Mouse (Mus musculus) midbrain, postnatal 0 days (tissue): ENCODE measurements at regions not wholly inside any gene's neighbourhood (a gene's known extent, or its start where the extent isn't known, plus 50 kb on each side); places are given as distances from the start of the nearest gene placed in this dataset.

Experiments used
- ATAC-seq: fragments of 200-750 bp; cut with Nextera tagmentation; 2 replicates; pipeline ENCODE4 v1.8.0; 2017; ENCODE audit warnings: moderate number of reproducible peaks, mild to moderate bottlenecking, moderate TSS enrichment, moderate library complexity; ENCODE audit not compliant: low FRiP score
- DNase-seq: peaks from one replicate; pipeline ENCODE4 v3.0.0-alpha.2; 2015; ENCODE audit warnings: low spot score
- H3K27ac ChIP-seq: fragments of 300-500 bp; sonication (generic); 2 replicates; pipeline ENCODE4 v1.5.1; 2014; ENCODE audit warnings: low read depth, mild to moderate bottlenecking, low read length, mixed read lengths
- H3K27me3 ChIP-seq: fragments of 300-500 bp; sonication (generic); 2 replicates; pipeline ENCODE4 v1.6.1; 2014; ENCODE audit warnings: low read length, control low read depth, mixed read lengths; ENCODE audit not compliant: insufficient read depth
- H3K36me3 ChIP-seq: fragments of 300-500 bp; sonication (generic); 2 replicates; pipeline ENCODE4 v1.6.1; 2014; ENCODE audit warnings: low read length, control low read depth, mixed read lengths; ENCODE audit not compliant: insufficient read depth
- H3K4me1 ChIP-seq: fragments of 300-500 bp; sonication (generic); 2 replicates; pipeline ENCODE4 v1.6.1; 2014; ENCODE audit warnings: mild to moderate bottlenecking, control low read depth, antibody characterized with exemption, low read length, mixed read lengths; ENCODE audit not compliant: insufficient read depth
- H3K4me2 ChIP-seq: fragments of 300-500 bp; sonication (generic); 2 replicates; pipeline ENCODE4 v1.6.1; 2014; ENCODE audit warnings: low read depth, mild to moderate bottlenecking, low read length, mixed read lengths; ENCODE audit not compliant: poor library complexity, severe bottlenecking
- H3K4me3 ChIP-seq: fragments of 300-500 bp; sonication (generic); 2 replicates; pipeline ENCODE4 v1.5.1; 2014; ENCODE audit warnings: low read depth, mild to moderate bottlenecking, low read length, moderate library complexity
- H3K9ac ChIP-seq: fragments of 300-500 bp; sonication (generic); replicated peaks from 2 replicates; pipeline ENCODE4 v1.6.1; 2014; ENCODE audit warnings: mild to moderate bottlenecking, low read length, moderate library complexity, mixed read lengths; ENCODE audit not compliant: poor library complexity, severe bottlenecking
- H3K9me3 ChIP-seq: fragments of 300-500 bp; sonication (generic); 2 replicates; pipeline ENCODE4 v1.6.1; 2016; ENCODE audit warnings: low read length, control low read depth
- CTCF ChIP-seq: IDR thresholded peaks from 2 replicates; pipeline ENCODE4 v1.5.1; 2016; ENCODE audit warnings: antibody characterized with exemption, mild to moderate bottlenecking
- WGBS: fragments of 180-500 bp; shearing (Covaris S2); extraction: QIAGEN DNeasy Blood & Tissue Kit; methylation state at CpG from one replicate; pipeline ENCODE4 v1.1.7; 2014; 5-methylcytosine and 5-hydroxymethylcytosine counted together

GRCm38 (mm10) chr13:10557559-10557958 is 196.9 kb upstream of the Chrm3 start:
- H3K4me3 ChIP-seq: no peak overlapping the region
- no peaks in the 10 kb centered on the region for H3K9me3 ChIP-seq
- H3K36me3 ChIP-seq: no peaks in the 10 kb centered on the region
- TF ChIP-seq CTCF: no peak
- no peaks in the 10 kb centered on the region for H3K4me1 ChIP-seq
- H3K9ac ChIP-seq: no peak overlapping the region
- no peaks in the 10 kb centered on the region for H3K27me3 ChIP-seq
- ATAC-seq: peak; percentile 66
- no peak for DNase-seq
- H3K27ac ChIP-seq: no peak overlapping the region
- H3K4me2 ChIP-seq: no peak overlapping the region
- WGBS: 22% methylated on average over 1 of the region's 1 CpGs

- 81% methylated on average over 2 of the region's 2 CpGs for WGBS
- Histone ChIP-seq H3K27ac (no peak overlapping the region), H3K4me3 (no peak overlapping the region), H3K4me2 (no peak overlapping the region), H3K9me3 (no peaks in the 10 kb centered on the region), H3K4me1 (no peaks in the 10 kb centered on the region), H3K9ac (no peak overlapping the region), H3K27me3 (no peaks in the 10 kb centered on the region), H3K36me3 (no peaks in the 10 kb centered on the region)
- ATAC-seq: no peak
- TF ChIP-seq CTCF: no peak
- no peak for DNase-seq
Observed at GRCm38 (mm10) chr13:10554595-10554994, 193.9 kb upstream of the Chrm3 start.

GRCm38 (mm10) chr13:10542723-10543122 is 182.1 kb upstream of the Chrm3 start:
- WGBS: 96% methylated on average over 1 of the region's 1 CpGs
- no peak for ATAC-seq

DNA sequence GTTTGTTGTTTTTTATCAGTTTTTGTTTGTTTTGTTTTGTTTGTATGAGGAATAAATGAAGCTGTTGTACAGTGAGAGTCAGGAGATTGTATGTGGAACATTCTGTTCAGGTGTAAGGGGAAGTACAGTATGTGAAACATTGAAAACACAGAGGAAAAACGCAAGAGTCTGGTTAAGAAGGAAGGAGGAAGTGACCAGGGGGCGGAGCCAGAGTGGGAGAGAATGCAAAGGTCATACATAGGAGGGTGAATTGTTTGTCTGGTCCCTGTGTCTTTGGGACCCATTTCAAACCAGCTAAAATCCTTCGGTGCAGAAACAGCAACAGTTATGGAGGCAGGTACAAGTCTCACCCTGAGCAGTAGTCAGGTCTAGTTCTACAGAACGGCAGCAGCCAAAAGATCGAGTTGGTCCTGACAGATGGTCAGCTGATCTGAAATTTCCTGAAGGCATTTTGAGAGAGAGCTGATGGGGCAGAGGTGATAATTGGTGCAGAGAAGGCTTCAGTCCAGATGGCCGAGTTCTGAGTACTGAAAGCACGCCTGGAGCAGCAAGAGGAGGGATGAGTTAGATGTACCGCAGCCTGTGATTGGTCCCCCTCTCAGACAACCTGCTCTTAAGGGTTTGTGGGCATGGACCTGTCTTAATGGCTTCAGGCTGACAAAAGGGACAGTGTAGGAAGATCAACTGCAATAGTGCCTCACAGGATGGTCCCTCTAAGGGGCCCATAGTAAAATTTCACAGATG is 179.7 kb upstream of the Chrm3 start:
- no peaks in the 10 kb centered on the region for H3K9me3 ChIP-seq
- ATAC-seq: no peak
- no peak overlapping the region for H3K4me3 ChIP-seq
- no peaks in the 10 kb centered on the region for H3K27me3 ChIP-seq
- no peak for TF ChIP-seq CTCF
- H3K36me3 ChIP-seq: no peaks in the 10 kb centered on the region
- DNase-seq: peak; percentile 4
- WGBS: 82% methylated on average over 8 of the region's 8 CpGs
- no peaks in the 10 kb centered on the region for H3K4me1 ChIP-seq
- no peak overlapping the region for H3K27ac ChIP-seq
- no peak overlapping the region for H3K4me2 ChIP-seq
- H3K9ac ChIP-seq: no peak overlapping the region

More at GRCm38 (mm10) chr13:10542723-10543122, 182.1 kb upstream of the Chrm3 start:
- Histone ChIP-seq H3K4me2 (no peak overlapping the region), H3K4me1 (no peaks in the 10 kb centered on the region), H3K4me3 (no peak overlapping the region), H3K9ac (no peak overlapping the region), H3K27ac (no peak overlapping the region), H3K36me3 (no peaks in the 10 kb centered on the region), H3K27me3 (no peaks in the 10 kb centered on the region), H3K9me3 (no peaks in the 10 kb centered on the region)
- TF ChIP-seq CTCF: no peak
- no peak for DNase-seq

DNA sequence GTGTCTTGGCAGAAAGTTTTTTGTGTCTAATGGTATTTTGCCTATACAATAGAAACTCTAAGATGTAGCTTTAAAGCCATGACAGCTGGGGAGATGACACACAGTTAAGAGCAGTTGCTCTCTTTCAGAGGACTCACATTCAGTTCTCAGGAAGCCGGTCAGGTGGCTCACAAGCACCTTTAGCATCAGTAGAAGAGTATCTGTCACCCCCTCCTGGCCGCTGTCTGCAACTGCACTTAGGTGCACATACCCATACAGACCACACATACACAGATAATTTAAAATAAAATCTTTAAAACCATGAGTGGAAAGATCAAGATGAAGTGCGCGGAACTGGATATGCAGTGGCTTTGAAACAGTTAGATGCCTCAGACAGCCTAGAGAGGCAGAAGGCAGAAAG is 178.3 kb upstream of the Chrm3 start:
- Histone ChIP-seq H3K36me3 (no peaks in the 10 kb centered on the region), H3K27me3 (no peaks in the 10 kb centered on the region), H3K4me3 (no peak overlapping the region), H3K4me1 (no peaks in the 10 kb centered on the region), H3K27ac (no peak overlapping the region), H3K4me2 (no peak overlapping the region), H3K9me3 (no peaks in the 10 kb centered on the region), H3K9ac (no peak overlapping the region)
- ATAC-seq: no peak
- DNase-seq: no peak
- WGBS: 83% methylated on average over 4 of the region's 4 CpGs
- peak; percentile 41 for TF ChIP-seq CTCF

GRCm38 (mm10) chr13:10527251-10527650 is 166.6 kb upstream of the Chrm3 start:
- H3K9me3 ChIP-seq: no peaks in the 10 kb centered on the region
- H3K36me3 ChIP-seq: no peaks in the 10 kb centered on the region
- 76% methylated on average over 2 of the region's 2 CpGs for WGBS
- no peak overlapping the region for H3K4me2 ChIP-seq
- ATAC-seq: no peak
- no peaks in the 10 kb centered on the region for H3K4me1 ChIP-seq
- no peaks in the 10 kb centered on the region for H3K27me3 ChIP-seq
- DNase-seq: peak; percentile 15
- TF ChIP-seq CTCF: no peak
- H3K27ac ChIP-seq: no peak overlapping the region
- H3K9ac ChIP-seq: no peak overlapping the region
- no peak overlapping the region for H3K4me3 ChIP-seq
